Mouse (Mus musculus): ENCODE results near the gene Tmem25. TPM values are rescaled to one million over a fixed set of nuclear protein-coding genes. Genes with fewer than 3 reads are reported as not detected.

The Tmem25 gene
- polyA plus RNA-seq, 1 experiment from 2014 or later, result 5.9 TPM

GRCm38 (mm10) chr9:44817522-44817921 is 18.4 kb upstream of the Tmem25 start:
- no peaks in the 10 kb centered on the region for H3K4me1 ChIP-seq (ENCODE audit: control insufficient read depth, insufficient read depth, low read length)
- 86% methylated on average over 5 of the region's 5 CpGs for WGBS
- H3K27me3 ChIP-seq (replicated peaks; ENCODE audit: control insufficient read depth, insufficient read depth, low read length), result no peaks in the 10 kb centered on the region

DNA sequence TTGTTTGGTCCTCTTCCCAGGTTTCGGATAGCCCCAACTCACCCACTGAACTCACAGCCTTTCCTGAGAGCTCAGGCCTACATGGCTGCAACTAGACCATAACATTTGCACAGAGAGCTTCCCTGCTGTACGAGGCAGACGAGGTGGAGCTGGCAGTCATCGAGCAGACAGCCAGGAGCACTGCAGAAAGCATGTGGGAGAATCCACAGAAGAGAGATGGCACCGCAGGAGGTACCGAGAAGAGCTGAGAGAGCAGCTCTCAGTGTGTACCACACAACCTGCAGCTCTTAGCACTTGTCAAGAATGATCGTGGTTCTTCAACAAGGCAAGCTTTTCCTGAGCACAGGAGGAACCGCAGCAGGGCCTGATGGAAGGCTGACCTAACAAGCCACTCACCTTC is 15.1 kb upstream of the Tmem25 start:
- H3K4me1 ChIP-seq (ENCODE audit: control insufficient read depth, insufficient read depth, low read length), result no peaks in the 10 kb centered on the region
- H3K9me3 ChIP-seq (ENCODE audit: control insufficient read depth, low read length), result no peaks in the 10 kb centered on the region
- WGBS, result 94% methylated on average over 8 of the region's 8 CpGs
- no peak for ATAC-seq
- no peak overlapping the region for H3K9ac ChIP-seq (ENCODE audit: low read depth, low read length)
- peaks cover 30% of the 10 kb centered on the region for H3K36me3 ChIP-seq (ENCODE audit: control insufficient read depth, insufficient read depth, low read length)
- no peak overlapping the region for H3K27ac ChIP-seq (ENCODE audit: low read length)
- H3K4me2 ChIP-seq (ENCODE audit: low read depth, low read length), result no peak overlapping the region
- no peak overlapping the region for H3K4me3 ChIP-seq (ENCODE audit: low read length)
- no peaks in the 10 kb centered on the region for H3K27me3 ChIP-seq (replicated peaks; ENCODE audit: control insufficient read depth, insufficient read depth, low read length)

More at GRCm38 (mm10) chr9:44817522-44817921, 18.4 kb upstream of the Tmem25 start:
- Histone ChIP-seq H3K27ac (ENCODE audit: low read length) (no peak overlapping the region), H3K4me2 (ENCODE audit: low read depth, low read length) (no peak overlapping the region), H3K9me3 (ENCODE audit: control insufficient read depth, low read length) (no peaks in the 10 kb centered on the region), H3K36me3 (ENCODE audit: control insufficient read depth, insufficient read depth, low read length) (peaks cover 53% of the 10 kb centered on the region), H3K9ac (ENCODE audit: low read depth, low read length) (no peak overlapping the region), H3K4me3 (ENCODE audit: low read length) (no peak overlapping the region)
- no peak for ATAC-seq

- 93% methylated on average over 10 of the region's 10 CpGs for WGBS
- H3K36me3 ChIP-seq (ENCODE audit: control insufficient read depth, insufficient read depth, low read length), result peaks cover 24% of the 10 kb centered on the region
These were observed 11.2 kb upstream of the Tmem25 start for GRCm38 (mm10) chr9:44810316-44810715.

DNA sequence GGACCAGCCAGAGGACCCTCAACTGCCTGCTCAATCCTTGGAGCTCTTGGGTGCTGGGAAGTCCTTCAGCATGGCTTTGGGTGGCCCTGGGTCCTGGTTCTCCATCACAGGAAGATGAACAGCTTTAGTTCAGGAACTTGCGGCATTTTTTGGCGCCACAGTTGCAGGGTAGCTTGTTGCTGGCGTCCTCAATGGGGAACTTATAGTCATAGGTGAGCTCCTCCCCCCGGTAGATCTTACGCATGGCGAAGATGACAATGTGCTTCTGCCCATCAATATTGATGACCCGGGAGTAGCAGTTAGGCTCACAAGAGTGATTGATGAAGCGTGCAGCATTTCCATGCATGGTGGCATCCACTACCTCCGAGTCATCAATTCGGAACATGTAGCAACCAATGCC is 8.7 kb upstream of the Tmem25 start:
- Histone ChIP-seq H3K4me1 (ENCODE audit: control insufficient read depth, insufficient read depth, low read length) (no peaks in the 10 kb centered on the region), H3K4me2 (ENCODE audit: low read depth, low read length) (no peak overlapping the region), H3K9me3 (ENCODE audit: control insufficient read depth, low read length) (no peaks in the 10 kb centered on the region), H3K4me3 (ENCODE audit: low read length) (no peak overlapping the region), H3K27ac (ENCODE audit: low read length) (no peak overlapping the region), H3K27me3 (replicated peaks; ENCODE audit: control insufficient read depth, insufficient read depth, low read length) (no peaks in the 10 kb centered on the region), H3K9ac (ENCODE audit: low read depth, low read length) (no peak overlapping the region), H3K36me3 (ENCODE audit: control insufficient read depth, insufficient read depth, low read length) (peaks cover 15% of the 10 kb centered on the region)
- 96% methylated on average over 10 of the region's 10 CpGs for WGBS
- no peak for ATAC-seq

More at GRCm38 (mm10) chr9:44810316-44810715, 11.2 kb upstream of the Tmem25 start:
- H3K9me3 ChIP-seq (ENCODE audit: control insufficient read depth, low read length), result no peaks in the 10 kb centered on the region
- H3K27me3 ChIP-seq (replicated peaks; ENCODE audit: control insufficient read depth, insufficient read depth, low read length), result no peaks in the 10 kb centered on the region
- no peak overlapping the region for H3K9ac ChIP-seq (ENCODE audit: low read depth, low read length)
- H3K4me1 ChIP-seq (ENCODE audit: control insufficient read depth, insufficient read depth, low read length), result no peaks in the 10 kb centered on the region
- H3K4me3 ChIP-seq (ENCODE audit: low read length), result no peak overlapping the region
- no peak for ATAC-seq
- no peak overlapping the region for H3K4me2 ChIP-seq (ENCODE audit: low read depth, low read length)
- no peak overlapping the region for H3K27ac ChIP-seq (ENCODE audit: low read length)

- Histone ChIP-seq H3K27me3 (replicated peaks; ENCODE audit: control insufficient read depth, insufficient read depth, low read length) (no peaks in the 10 kb centered on the region), H3K36me3 (ENCODE audit: control insufficient read depth, insufficient read depth, low read length) (peaks cover 15% of the 10 kb centered on the region), H3K4me3 (ENCODE audit: low read length) (no peak overlapping the region), H3K4me2 (ENCODE audit: low read depth, low read length) (no peak overlapping the region), H3K9ac (ENCODE audit: low read depth, low read length) (no peak overlapping the region), H3K9me3 (ENCODE audit: control insufficient read depth, low read length) (no peaks in the 10 kb centered on the region), H3K27ac (ENCODE audit: low read length) (no peak overlapping the region), H3K4me1 (ENCODE audit: control insufficient read depth, insufficient read depth, low read length) (no peaks in the 10 kb centered on the region)
- ATAC-seq, result no peak
- 68% methylated on average over 5 of the region's 5 CpGs for WGBS
These were observed 8.0 kb upstream of the Tmem25 start for GRCm38 (mm10) chr9:44807141-44807540.

GRCm38 (mm10) chr9:44805536-44805935 is 6.4 kb upstream of the Tmem25 start:
- 91% methylated on average over 5 of the region's 5 CpGs for WGBS
- Histone ChIP-seq H3K36me3 (ENCODE audit: control insufficient read depth, insufficient read depth, low read length) (peaks cover 13% of the 10 kb centered on the region; the same call in 1 of the 2 replicates), H3K4me3 (ENCODE audit: low read length) (no peak overlapping the region), H3K9me3 (ENCODE audit: control insufficient read depth, low read length) (no peaks in the 10 kb centered on the region), H3K4me2 (ENCODE audit: low read depth, low read length) (no peak overlapping the region), H3K9ac (ENCODE audit: low read depth, low read length) (no peak overlapping the region), H3K27me3 (replicated peaks; ENCODE audit: control insufficient read depth, insufficient read depth, low read length) (no peaks in the 10 kb centered on the region), H3K4me1 (ENCODE audit: control insufficient read depth, insufficient read depth, low read length) (peaks cover 3% of the 10 kb centered on the region; the same call in 1 of the 2 replicates), H3K27ac (ENCODE audit: low read length) (no peak overlapping the region)
- no peak for ATAC-seq

GRCm38 (mm10) chr9:44804678-44805077 is 5.6 kb upstream of the Tmem25 start:
- no peak for ATAC-seq
- Histone ChIP-seq H3K36me3 (ENCODE audit: control insufficient read depth, insufficient read depth, low read length) (peaks cover 13% of the 10 kb centered on the region; the same call in 1 of the 2 replicates), H3K27ac (ENCODE audit: low read length) (no peak overlapping the region), H3K9me3 (ENCODE audit: control insufficient read depth, low read length) (no peaks in the 10 kb centered on the region), H3K4me2 (ENCODE audit: low read depth, low read length) (no peak overlapping the region), H3K9ac (ENCODE audit: low read depth, low read length) (no peak overlapping the region), H3K27me3 (replicated peaks; ENCODE audit: control insufficient read depth, insufficient read depth, low read length) (no peaks in the 10 kb centered on the region), H3K4me3 (ENCODE audit: low read length) (no peak overlapping the region), H3K4me1 (ENCODE audit: control insufficient read depth, insufficient read depth, low read length) (peaks cover 8% of the 10 kb centered on the region)
- 92% methylated on average over 10 of the region's 10 CpGs for WGBS

- ATAC-seq, result no peak
- Histone ChIP-seq H3K27ac (ENCODE audit: low read length) (no peak within 1 kb of the TSS), H3K4me1 (ENCODE audit: control insufficient read depth, insufficient read depth, low read length) (peaks cover 16% of the 10 kb centered on the region), H3K9me3 (ENCODE audit: control insufficient read depth, low read length) (no peaks in the 10 kb centered on the region), H3K9ac (ENCODE audit: low read depth, low read length) (no peak within 1 kb of the TSS), H3K4me3 (ENCODE audit: low read length) (no peak within 1 kb of the TSS), H3K4me2 (ENCODE audit: low read depth, low read length) (no peak within 1 kb of the TSS), H3K27me3 (replicated peaks; ENCODE audit: control insufficient read depth, insufficient read depth, low read length) (no peaks in the 10 kb centered on the region), H3K36me3 (ENCODE audit: control insufficient read depth, insufficient read depth, low read length) (peaks cover 5% of the 10 kb centered on the region; the same call in 1 of the 2 replicates)
- 58% methylated on average over 4 of the region's 4 CpGs for WGBS
These were observed 3.8 kb upstream of the Tmem25 start, which contains the start of gene Ttc36 for GRCm38 (mm10) chr9:44802808-44803450. Gene Ttc36, minus strand, starts transcription at chr9:44803072.

- 76% methylated on average over 6 of the region's 6 CpGs for WGBS
- peaks cover 17% of the 10 kb centered on the region for H3K4me1 ChIP-seq (ENCODE audit: control insufficient read depth, insufficient read depth, low read length)
- H3K9ac ChIP-seq (ENCODE audit: low read depth, low read length), result no peak overlapping the region
- no peak overlapping the region for H3K4me2 ChIP-seq (ENCODE audit: low read depth, low read length)
- no peak overlapping the region for H3K27ac ChIP-seq (ENCODE audit: low read length)
- H3K9me3 ChIP-seq (ENCODE audit: control insufficient read depth, low read length), result no peaks in the 10 kb centered on the region
- peaks cover 2% of the 10 kb centered on the region; the same call in 1 of the 2 replicates for H3K36me3 ChIP-seq (ENCODE audit: control insufficient read depth, insufficient read depth, low read length)
- no peak overlapping the region for H3K4me3 ChIP-seq (ENCODE audit: low read length)
- ATAC-seq, result no peak
- no peaks in the 10 kb centered on the region for H3K27me3 ChIP-seq (replicated peaks; ENCODE audit: control insufficient read depth, insufficient read depth, low read length)
These were observed 2.6 kb upstream of the Tmem25 start for GRCm38 (mm10) chr9:44801669-44802068.
